In genomic region chr1:87213735-87214704, GRCm38 (mm10) we compare ENCODE assay signal across 1 mouse cellular context.
TF ChIP-seq lines count a peak whose summit lies in the region.

Gene Eif4e2 (plus strand): TSS chr1:87213914.

TF ChIP-seq in CH12.LX, 34 proteins besides CTCF, POLR2A, EP300 and RAD21 (continued from another document):
- TF ChIP-seq KAT2A (IDR thresholded peaks at IDR 0.05; ENCODE audit: insufficient replicate concordance, low read length) (peak; percentile 87; the same call in 1 of the 2 replicates), MEF2A (IDR thresholded peaks at IDR 0.05; ENCODE audit: borderline replicate concordance, low read depth, low read length) (peak; percentile 92), GABPA (IDR thresholded peaks at IDR 0.05; ENCODE audit: insufficient replicate concordance, low read depth, low read length) (peak; percentile 47; the same call in 1 of the 2 replicates), IRF4 (IDR thresholded peaks at IDR 0.05; ENCODE audit: low read depth, low read length) (peak; percentile 91), BHLHE40 (IDR thresholded peaks at IDR 0.05; ENCODE audit: low read depth, low read length) (peak; percentile 97), ZMIZ1 (IDR thresholded peaks at IDR 0.05; ENCODE audit: low read depth, low read length) (peak; percentile 80; the same call in 1 of the 2 replicates), JUND (conservative IDR thresholded peaks at IDR 0.05; ENCODE audit: low read depth, low read length) (0 out of 2 replicates have a peak, but pooled peaks have one; percentile 29), MYC (IDR thresholded peaks at IDR 0.05; ENCODE audit: low read depth, low read length) (peak; percentile 85), SIN3A (IDR thresholded peaks at IDR 0.05; ENCODE audit: low read length) (peak; percentile 95), USF1 (IDR thresholded peaks at IDR 0.05; ENCODE audit: low read depth, low read length) (peak; percentile 12; the same call in 1 of the 2 replicates), RCOR1 (conservative IDR thresholded peaks at IDR 0.05; ENCODE audit: low read depth, low read length) (peak; percentile 86)
